Mouse (Mus musculus) MEL (cell line): ENCODE results near the gene Btd. TPM values are rescaled to one million over a fixed set of nuclear protein-coding genes. Genes with fewer than 3 reads are reported as not detected.

Source experiments
- DNase-seq: peaks from one replicate; pipeline ENCODE4 v3.0.0; 2011; ENCODE audit warnings: low read depth, low spot score
- H3K27ac ChIP-seq: 2 replicates; pipeline ENCODE4 v1.5.1; 2012; ENCODE audit warnings: low read depth, mild to moderate bottlenecking, control low read depth, low read length, moderate library complexity; ENCODE audit not compliant: control insufficient read depth
- H3K27me3 ChIP-seq, 2 experiments: fragments of 150-350 bp in 1 of 2; sonication (generic) in 1 of 2; 2 replicates each; pipeline ENCODE4 v1.6.1; 2012; ENCODE audit warnings: low read length in 2 of 2, mild to moderate bottlenecking in 2 of 2, improper control_type of control experiment in 1 of 2, moderate library complexity in 1 of 2; ENCODE audit not compliant: insufficient read depth in 2 of 2, control insufficient read depth in 1 of 2
- H3K36me3 ChIP-seq, 2 experiments: 2 replicates each; pipeline ENCODE4 v1.6.1; 2012 to 2014; ENCODE audit warnings: low read length in 2 of 2, improper control_type of control experiment in 1 of 2, inconsistent platforms in 1 of 2, mild to moderate bottlenecking in 1 of 2; ENCODE audit not compliant: insufficient read depth in 2 of 2, control insufficient read depth in 1 of 2
- H3K4me1 ChIP-seq, 2 experiments: fragments of 150-350 bp in 1 of 2; sonication (generic) in 1 of 2; 2 replicates each; pipeline ENCODE4 v1.6.1; 2012; ENCODE audit warnings: low read length in 2 of 2, improper control_type of control experiment in 1 of 2, mild to moderate bottlenecking in 1 of 2; ENCODE audit not compliant: insufficient read depth in 2 of 2, control insufficient read depth in 1 of 2
- H3K4me3 ChIP-seq, 2 experiments: fragments of 150-350 bp in 1 of 2; sonication (generic) in 1 of 2; 2 replicates each; pipeline ENCODE4 v1.5.1; 2012; ENCODE audit warnings: low read depth in 2 of 2, low read length in 2 of 2, mild to moderate bottlenecking in 2 of 2, moderate library complexity in 2 of 2, control low read depth in 1 of 2, improper control_type of control experiment in 1 of 2; ENCODE audit not compliant: control insufficient read depth in 1 of 2, insufficient read depth in 1 of 2
- H3K79me2 ChIP-seq: 2 replicates; pipeline ENCODE4 v1.6.1; 2012; ENCODE audit warnings: mild to moderate bottlenecking, low read length, moderate library complexity; ENCODE audit not compliant: control insufficient read depth, poor library complexity, insufficient read depth
- H3K9ac ChIP-seq: 2 replicates; pipeline ENCODE4 v1.6.1; 2012; ENCODE audit warnings: low read depth, mild to moderate bottlenecking, control low read depth, low read length, moderate library complexity; ENCODE audit not compliant: control insufficient read depth, poor library complexity, severe bottlenecking
- H3K9me3 ChIP-seq: fragments of 150-350 bp; sonication (generic); replicated peaks from 2 replicates; pipeline ENCODE4 v1.6.1; 2012; ENCODE audit warnings: mild to moderate bottlenecking, low read length, improper control_type of control experiment, moderate library complexity; ENCODE audit not compliant: insufficient read depth
- BHLHE40 ChIP-seq: IDR thresholded peaks from 2 replicates; pipeline ENCODE4 v1.6.1; 2012; ENCODE audit warnings: low read depth, mild to moderate bottlenecking, inconsistent platforms, low read length, improper control_type of control experiment, borderline replicate concordance
- EP300 ChIP-seq, 2 experiments: IDR thresholded peaks; 2 replicates each; pipeline ENCODE4 v1.6.1; 2011; ENCODE audit warnings: improper control_type of control experiment in 2 of 2, low read length in 2 of 2, low read depth in 1 of 2, mild to moderate bottlenecking in 1 of 2
- ETS1 ChIP-seq: IDR thresholded peaks from 2 replicates; pipeline ENCODE4 v1.6.1; 2012; ENCODE audit warnings: low read depth, mild to moderate bottlenecking, inconsistent platforms, low read length, improper control_type of control experiment, moderate library complexity
- JUND ChIP-seq: IDR thresholded peaks from 2 replicates; pipeline ENCODE4 v1.6.1; 2011; ENCODE audit warnings: low read depth, mild to moderate bottlenecking, improper control_type of control experiment, low read length
- KAT2A ChIP-seq: conservative IDR thresholded peaks from 2 replicates; pipeline ENCODE4 v1.6.1; 2012; ENCODE audit warnings: low read depth, low read length, improper control_type of control experiment, inconsistent platforms
- MYB ChIP-seq: IDR thresholded peaks from 2 replicates; pipeline ENCODE4 v1.6.1; 2011; ENCODE audit warnings: mild to moderate bottlenecking, low read depth, low read length, improper control_type of control experiment
- MYC ChIP-seq: IDR thresholded peaks from 2 replicates; pipeline ENCODE4 v1.6.1; 2011; ENCODE audit warnings: low read depth, mild to moderate bottlenecking, low read length, improper control_type of control experiment, moderate library complexity
- NRF1 ChIP-seq: IDR thresholded peaks from 2 replicates; pipeline ENCODE4 v1.6.1; 2014; ENCODE audit warnings: low read depth, mild to moderate bottlenecking, inconsistent platforms, low read length, improper control_type of control experiment, moderate library complexity; ENCODE audit not compliant: poor library complexity, insufficient read depth, severe bottlenecking
- RAD21 ChIP-seq: IDR thresholded peaks from 2 replicates; pipeline ENCODE4 v1.6.1; 2011; ENCODE audit warnings: mild to moderate bottlenecking, low read depth, low read length, improper control_type of control experiment
- RCOR1 ChIP-seq: IDR thresholded peaks from 2 replicates; pipeline ENCODE4 v1.6.1; 2012; ENCODE audit warnings: low read depth, mild to moderate bottlenecking, inconsistent platforms, low read length, improper control_type of control experiment
- SMC3 ChIP-seq: IDR thresholded peaks from 2 replicates; pipeline ENCODE4 v1.6.1; 2011; ENCODE audit warnings: low read depth, low read length, improper control_type of control experiment
- TAL1 ChIP-seq: IDR thresholded peaks from 2 replicates; pipeline ENCODE4 v1.6.1; 2012; ENCODE audit warnings: mild to moderate bottlenecking, inconsistent platforms, low read length, moderate library complexity, mixed read lengths
- TCF12 ChIP-seq: IDR thresholded peaks from 2 replicates; pipeline ENCODE4 v1.6.1; 2014; ENCODE audit warnings: low read depth, mild to moderate bottlenecking, inconsistent platforms, low read length, improper control_type of control experiment, moderate library complexity
- UBTF ChIP-seq: IDR thresholded peaks from 2 replicates; pipeline ENCODE4 v1.6.1; 2012; ENCODE audit warnings: low read depth, mild to moderate bottlenecking, inconsistent platforms, low read length, improper control_type of control experiment, moderate library complexity, borderline replicate concordance; ENCODE audit not compliant: insufficient read depth
- USF2 ChIP-seq, 2 experiments: IDR thresholded peaks; 2 replicates each; pipeline ENCODE4 v1.6.1; 2011 to 2012; ENCODE audit warnings: improper control_type of control experiment in 2 of 2, low read length in 2 of 2, borderline replicate concordance in 1 of 2, inconsistent platforms in 1 of 2, low read depth in 1 of 2, mild to moderate bottlenecking in 1 of 2; ENCODE audit not compliant: insufficient read depth in 1 of 2
- ZMIZ1 ChIP-seq: IDR thresholded peaks from 2 replicates; pipeline ENCODE4 v1.6.1; 2012; ENCODE audit warnings: low read depth, mild to moderate bottlenecking, inconsistent platforms, low read length, improper control_type of control experiment, moderate library complexity
- polyA plus RNA-seq, 2 experiments: library from polyadenylated mRNA; stranded (reverse) in 1 of 2; unstranded in 1 of 2; fragments of >175 nt in 1 of 2; fragments of >200 nt in 1 of 2; gene quantifications; 2 replicates each; pipeline versions ENCODE4 v1.2.1 to v1.2.4; 2012; ENCODE audit warnings: low replicate concordance in 2 of 2, low read depth in 1 of 2; ENCODE audit not compliant: insufficient read length in 2 of 2, insufficient read depth in 1 of 2, missing spikeins in 1 of 2
- total RNA-seq: library from RNA; depleted of rRNA; stranded (reverse); fragments of 300-350 nt; gene quantifications from 2 replicates; pipeline ENCODE4 v1.2.3, GENCODE M21; 2012

Btd gene
- total and polyA plus RNA-seq, 3 experiments, result 7.2 to 12.9 TPM; not detected in 1

DNA sequence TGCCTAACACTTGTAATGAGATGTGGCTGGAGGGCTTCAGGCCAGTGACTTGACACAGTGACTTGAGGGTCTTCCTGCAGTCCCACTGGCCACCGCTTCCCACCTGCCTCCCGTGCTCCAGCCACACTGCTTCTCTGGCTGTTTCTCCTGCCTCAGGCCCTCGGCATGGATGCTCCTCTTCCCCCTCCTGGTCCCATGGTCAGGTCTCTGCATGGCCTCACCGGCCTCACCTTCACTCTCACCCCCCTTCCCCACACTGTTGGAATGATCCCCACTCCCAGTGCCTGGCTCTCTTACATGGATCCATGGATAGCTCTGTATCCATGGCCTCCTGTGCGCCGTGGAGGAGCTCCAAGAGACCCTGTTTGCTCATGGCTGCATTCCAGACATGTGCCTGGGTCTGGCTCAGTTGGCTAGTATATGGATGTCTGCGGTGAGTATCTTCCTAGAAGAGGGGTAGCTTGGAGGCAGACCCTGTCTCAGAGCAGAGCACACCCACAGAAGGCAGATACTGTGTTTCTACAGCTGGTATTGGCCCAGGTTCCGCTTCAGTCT is 17.4 kb downstream of the Btd start:
- Histone ChIP-seq H3K79me2 (peaks cover 7% of the 10 kb centered on the region), H3K36me3 (peaks cover 0 to 29% of the 10 kb centered on the region in 2 experiments; a peak in 2 of 4 replicates), H3K27ac (no peak overlapping the region), H3K9ac (no peak overlapping the region), H3K4me1 (peaks cover 15 to 33% of the 10 kb centered on the region in 2 experiments), H3K4me3 (no peak overlapping the region), H3K9me3 (no peaks in the 10 kb centered on the region), H3K27me3 (no peaks in the 10 kb centered on the region)
- TF ChIP-seq RCOR1 (no peak), RAD21 (no peak), KAT2A (no peak), EP300 (IDR thresholded peaks at IDR 0.05; ENCODE audit: low read depth in 1 of 2, low read length in 2 of 2) (no peak), ZMIZ1 (no peak), JUND (no peak), BHLHE40 (no peak)
- no peak for DNase-seq

DNA sequence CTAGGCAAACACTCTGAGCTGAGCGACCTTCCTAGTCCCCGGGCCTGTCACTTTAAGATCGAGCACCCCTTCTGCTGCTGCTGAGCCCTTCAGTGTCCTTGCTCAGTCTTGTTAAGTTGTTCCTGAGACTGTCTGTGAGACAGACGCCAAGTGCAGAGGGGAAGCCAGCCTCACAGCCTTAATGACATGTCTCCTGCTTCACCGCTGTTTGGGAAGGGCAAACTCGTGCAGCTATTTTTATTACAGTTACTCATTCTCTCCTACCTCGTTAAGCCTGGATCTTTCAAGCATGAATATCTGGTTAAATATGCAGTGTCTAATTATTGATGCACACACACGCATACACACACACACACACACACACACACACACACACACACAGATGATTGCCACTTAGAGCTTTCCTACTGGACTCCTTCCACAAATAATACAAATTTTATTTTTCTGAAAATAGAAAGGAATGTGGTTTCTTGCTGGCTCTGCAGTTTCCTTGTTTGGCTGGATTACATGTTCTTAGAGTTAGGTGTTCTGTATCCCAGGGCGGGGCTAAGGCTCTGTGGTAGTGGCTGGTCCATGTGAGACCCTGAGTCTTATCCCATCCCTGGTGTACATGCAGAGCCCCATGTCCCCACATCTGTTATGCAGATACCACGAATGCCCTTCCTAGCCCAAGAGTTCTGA is 18.8 kb downstream of the Btd start:
- Histone ChIP-seq H3K9ac (no peak overlapping the region), H3K27me3 (no peaks in the 10 kb centered on the region), H3K4me1 (peaks cover 14 to 30% of the 10 kb centered on the region in 2 experiments), H3K27ac (no peak overlapping the region; the same call in 1 of the 2 replicates), H3K9me3 (no peaks in the 10 kb centered on the region), H3K79me2 (peaks cover 5% of the 10 kb centered on the region), H3K36me3 (peaks cover 0 to 25% of the 10 kb centered on the region in 2 experiments; a peak in 2 of 4 replicates), H3K4me3 (no peak overlapping the region)
- TF ChIP-seq UBTF (no peak), RAD21 (no peak), NRF1 (no peak), MYB (no peak), MYC (no peak), SMC3 (no peak), TCF12 (no peak), USF2 (IDR thresholded peaks at IDR 0.05; ENCODE audit: borderline replicate concordance in 1 of 2, insufficient read depth in 1 of 2, low read depth in 1 of 2, low read length in 2 of 2) (no peak), KAT2A (no peak), TAL1 (no peak), ETS1 (no peak)
- DNase-seq, result no peak
